Mouse (Mus musculus) thymus, adult 2 months (tissue): ENCODE results near the gene Pabpc6. TPM values are rescaled to one million over a fixed set of nuclear protein-coding genes. Genes with fewer than 3 reads are reported as not detected.

ENCODE experiments used
- DNase-seq: peaks from one replicate; pipeline ENCODE4 v3.0.0; 2021
- H3K27ac ChIP-seq: fragments of 200-500 bp; 2 replicates; pipeline ENCODE4 v1.5.1; 2012; ENCODE audit warnings: low read length, control low read depth; ENCODE audit not compliant: control insufficient read depth, insufficient read depth
- H3K27me3 ChIP-seq: fragments of 200-500 bp; 2 replicates; pipeline ENCODE4 v1.6.1; 2012; ENCODE audit warnings: mild to moderate bottlenecking, low read length, moderate library complexity, mixed read lengths; ENCODE audit not compliant: control insufficient read depth, insufficient read depth
- H3K36me3 ChIP-seq: fragments of 200-500 bp; 2 replicates; pipeline ENCODE4 v1.6.1; 2012; ENCODE audit warnings: mild to moderate bottlenecking, low read length, moderate library complexity; ENCODE audit not compliant: control insufficient read depth, insufficient read depth
- H3K4me1 ChIP-seq: fragments of 200-500 bp; replicated peaks from 2 replicates; pipeline ENCODE4 v1.6.1; 2012; ENCODE audit warnings: low read length; ENCODE audit not compliant: control insufficient read depth, insufficient read depth
- H3K4me3 ChIP-seq: fragments of 200-500 bp; 2 replicates; pipeline ENCODE4 v1.5.1; 2012; ENCODE audit warnings: mild to moderate bottlenecking, low read length, control low read depth, moderate library complexity; ENCODE audit not compliant: control insufficient read depth, insufficient read depth
- CTCF ChIP-seq: fragments of 200-500 bp; IDR thresholded peaks from 2 replicates; pipeline ENCODE4 v1.5.1; 2012; ENCODE audit warnings: mild to moderate bottlenecking, control low read depth, low read length, moderate library complexity, borderline replicate concordance; ENCODE audit not compliant: control insufficient read depth, poor library complexity, insufficient read depth; ENCODE audit errors: extremely low read depth
- POLR2A ChIP-seq: fragments of 200-500 bp; IDR thresholded peaks from 2 replicates; pipeline ENCODE4 v1.6.1; 2012; ENCODE audit warnings: mild to moderate bottlenecking, low read length, control low read depth, moderate library complexity; ENCODE audit not compliant: control insufficient read depth, poor library complexity, insufficient read depth; ENCODE audit errors: extremely low read depth
- whole genome bisulfite sequencing: fragments of 180-500 bp; shearing (Covaris S2); methylation state at CpG from one replicate; pipeline ENCODE4 v1.1.7; 2018; 5-methylcytosine and 5-hydroxymethylcytosine counted together
- polyA plus RNA-seq: library from polyadenylated mRNA; depleted of rRNA; stranded (reverse); fragments of >200 nt; gene quantifications from 2 replicates; pipeline ENCODE4 v1.2.3, GENCODE M21; 2012; rRNA removed

Gene Pabpc6
- polyA plus RNA-seq, result 0.05 TPM in 1 of 2 replicates, not detected in the other

DNA sequence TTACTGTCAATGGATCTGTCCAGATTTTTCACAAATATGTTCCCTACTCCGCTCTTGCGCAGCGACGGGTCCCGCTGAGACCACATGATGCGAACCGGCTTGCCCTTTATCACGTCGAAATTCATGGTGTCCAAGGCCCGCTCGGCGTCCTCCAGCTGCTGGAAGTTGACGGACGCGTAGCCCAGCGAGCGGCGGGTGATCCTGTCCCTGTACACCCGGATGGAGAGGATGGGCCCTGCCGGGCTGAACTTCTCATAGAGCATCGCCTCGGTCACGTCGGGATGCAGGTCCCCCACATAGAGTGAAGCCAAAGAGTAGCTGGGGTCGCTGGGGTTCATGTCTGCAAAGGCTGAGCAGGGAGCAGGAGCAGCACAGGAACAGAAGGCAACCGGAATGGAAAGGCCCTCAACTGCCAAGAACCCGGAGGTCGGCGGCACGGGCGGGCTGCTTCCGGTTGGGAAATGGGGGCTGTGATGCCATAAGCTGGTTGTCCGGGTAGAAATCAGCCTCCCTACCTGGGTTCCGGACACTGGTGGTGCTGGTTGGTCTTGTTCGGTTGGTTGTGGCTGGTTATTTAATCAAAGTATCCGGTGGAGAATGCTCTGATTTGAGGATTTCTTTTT lies at the start of gene Pabpc6:
TSS of gene Pabpc6 (minus strand) at position 435 of the 623 bp plus-strand sequence.
- DNase-seq, result no peak
- no peaks in the 10 kb centered on the region for H3K36me3 ChIP-seq

DNA sequence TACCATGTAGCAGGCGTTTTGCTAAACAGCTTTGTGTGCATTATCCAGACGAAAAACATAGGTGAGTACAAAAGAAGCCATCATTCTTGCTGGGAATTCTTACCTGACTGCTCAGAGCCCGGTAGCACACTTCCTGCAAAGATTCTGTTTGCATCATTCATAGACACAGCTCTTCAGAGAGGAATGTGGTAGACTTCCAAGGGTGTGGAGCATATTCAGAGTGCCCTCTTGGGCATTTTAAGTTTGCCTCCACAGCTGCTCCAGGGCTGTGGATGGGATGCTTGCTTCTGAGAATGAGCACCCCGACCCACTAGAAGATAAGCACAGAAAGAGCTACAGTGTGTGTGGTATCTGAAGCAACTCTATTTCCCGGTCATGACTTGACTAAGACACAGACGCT lies 41.4 kb upstream of the Pabpc6 start:
- no peak for DNase-seq
- TF ChIP-seq CTCF (no peak), POLR2A (no peak)
- Histone ChIP-seq H3K27me3 (no peaks in the 10 kb centered on the region), H3K27ac (no peak overlapping the region), H3K4me3 (no peak overlapping the region), H3K36me3 (no peaks in the 10 kb centered on the region), H3K4me1 (no peaks in the 10 kb centered on the region)
- 88% methylated on average over 6 of the region's 6 CpGs for WGBS

More for the DNA sequence above, at the start of gene Pabpc6:
- Histone ChIP-seq H3K4me3 (no peak within 1 kb of the TSS), H3K27me3 (no peaks in the 10 kb centered on the region), H3K27ac (no peak within 1 kb of the TSS), H3K4me1 (no peaks in the 10 kb centered on the region)
- WGBS, result 95% methylated on average over 36 of the region's 36 CpGs
- TF ChIP-seq CTCF, result no peak
- no peak for TF ChIP-seq POLR2A

DNA sequence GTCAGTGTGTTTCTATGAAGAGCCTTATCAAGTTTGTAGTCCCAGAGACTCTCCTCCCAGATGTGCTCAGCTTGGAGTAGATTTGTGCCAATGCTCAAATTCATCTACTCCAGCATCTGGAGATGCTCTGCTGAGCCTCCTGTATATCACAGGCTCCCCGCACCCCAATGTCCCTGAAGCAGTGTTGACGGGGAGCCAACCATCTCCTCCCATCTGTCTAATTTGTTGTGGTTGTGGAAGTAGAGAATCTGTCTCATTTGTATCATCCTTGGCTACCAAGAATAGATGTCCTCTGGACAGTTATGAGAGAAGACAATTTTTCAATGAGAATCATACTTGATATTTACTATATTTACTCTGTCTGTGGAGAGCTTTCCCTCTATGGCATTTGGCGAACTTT lies 39.4 kb upstream of the Pabpc6 start:
- no peaks in the 10 kb centered on the region for H3K4me1 ChIP-seq
- no peak for TF ChIP-seq POLR2A
- no peak for TF ChIP-seq CTCF
- 89% methylated on average over 3 of the region's 3 CpGs for WGBS

DNA sequence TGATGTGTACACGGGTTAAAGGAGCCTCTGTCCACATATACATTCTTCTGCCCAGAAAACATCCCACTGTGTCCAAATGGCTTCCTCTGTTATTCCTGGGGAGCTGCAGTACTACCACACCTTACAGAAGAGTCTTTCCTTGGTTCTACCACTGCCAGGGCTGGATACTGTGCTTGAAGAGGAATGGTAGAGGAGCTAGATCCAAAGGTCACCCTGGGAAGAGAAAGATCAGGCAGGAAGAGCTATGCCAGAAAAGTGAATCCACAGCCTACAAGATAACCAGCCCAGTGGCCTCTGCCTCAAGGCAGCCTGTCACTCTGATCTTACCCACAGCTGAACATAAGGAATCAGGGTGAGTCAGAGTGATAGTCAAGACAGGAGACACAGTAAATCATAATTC lies 37.8 kb upstream of the Pabpc6 start:
- Histone ChIP-seq H3K4me3 (no peak overlapping the region), H3K27me3 (no peaks in the 10 kb centered on the region), H3K27ac (no peak overlapping the region), H3K4me1 (no peaks in the 10 kb centered on the region), H3K36me3 (no peaks in the 10 kb centered on the region)
- TF ChIP-seq CTCF, result no peak
- no peak for TF ChIP-seq POLR2A
- 89% methylated on average over 1 of the region's 1 CpGs for WGBS
- no peak for DNase-seq

More for the DNA sequence above, 39.4 kb upstream of the Pabpc6 start:
- Histone ChIP-seq H3K4me3 (no peak overlapping the region), H3K27ac (no peak overlapping the region), H3K36me3 (no peaks in the 10 kb centered on the region), H3K27me3 (no peaks in the 10 kb centered on the region)
- DNase-seq, result no peak

DNA sequence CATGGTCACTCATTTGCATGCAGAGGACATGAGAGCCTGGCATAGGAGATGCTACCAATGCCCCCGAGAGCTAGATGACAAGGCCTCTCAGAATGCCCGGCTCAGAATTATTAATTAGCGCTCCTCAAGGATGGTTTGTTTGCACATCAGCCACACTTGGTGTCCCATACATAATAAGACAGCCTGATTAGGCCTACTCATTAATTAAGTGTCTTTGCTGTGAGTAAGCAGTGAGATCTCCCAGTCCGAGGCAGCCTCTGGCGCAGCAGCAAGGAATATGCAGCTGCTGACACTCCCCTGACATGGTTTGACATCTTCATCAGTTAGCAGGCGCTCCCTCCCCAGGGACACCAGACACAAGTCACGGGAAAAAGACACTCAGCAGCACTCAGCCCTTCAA lies 28.2 kb upstream of the Pabpc6 start:
- DNase-seq, result no peak
- Histone ChIP-seq H3K4me3 (no peak overlapping the region), H3K4me1 (no peaks in the 10 kb centered on the region), H3K27me3 (no peaks in the 10 kb centered on the region), H3K27ac (no peak overlapping the region), H3K36me3 (no peaks in the 10 kb centered on the region)
- 91% methylated on average over 7 of the region's 7 CpGs for WGBS
- TF ChIP-seq CTCF (no peak), POLR2A (no peak)

GRCm38 (mm10) chr17:9691251-9691650 lies 21.7 kb upstream of the Pabpc6 start:
- H3K4me3 ChIP-seq, result no peak overlapping the region
- WGBS, result 86% methylated on average over 4 of the region's 4 CpGs
- H3K4me1 ChIP-seq, result no peaks in the 10 kb centered on the region
- no peaks in the 10 kb centered on the region for H3K36me3 ChIP-seq
- DNase-seq, result no peak
- TF ChIP-seq CTCF (no peak), POLR2A (no peak)
- H3K27ac ChIP-seq, result no peak overlapping the region
- H3K27me3 ChIP-seq, result no peaks in the 10 kb centered on the region

DNA sequence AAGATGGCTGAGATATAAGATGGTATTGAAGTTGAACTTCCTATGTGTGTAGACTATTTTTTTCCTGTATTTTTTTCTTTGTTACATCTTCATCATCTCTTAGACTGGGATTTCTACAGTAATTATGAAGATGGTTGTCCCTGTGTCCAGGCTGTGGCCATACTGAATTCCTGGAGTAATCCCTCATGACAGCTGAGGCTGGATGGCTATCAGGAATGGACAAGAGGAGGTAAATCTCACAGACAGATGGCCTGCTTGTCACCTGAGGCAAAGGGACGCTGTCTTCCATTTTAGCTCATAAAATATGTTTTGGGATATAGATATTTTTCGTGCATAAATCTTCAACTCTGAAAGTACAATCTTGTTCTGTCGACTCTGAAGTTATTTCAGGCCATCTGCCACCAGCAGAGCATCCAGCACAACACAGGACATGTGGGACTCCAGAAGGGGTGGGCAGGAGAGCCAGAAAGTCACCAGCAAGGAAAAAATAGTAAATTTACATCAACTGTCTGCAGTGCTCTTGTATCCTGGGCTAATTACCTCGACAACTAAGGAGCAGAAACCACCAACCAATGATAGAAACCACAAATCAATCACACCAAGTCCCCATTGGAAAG lies 14.1 kb upstream of the Pabpc6 start:
- Histone ChIP-seq H3K27ac (no peak overlapping the region), H3K27me3 (no peaks in the 10 kb centered on the region), H3K36me3 (no peaks in the 10 kb centered on the region), H3K4me3 (no peak overlapping the region), H3K4me1 (no peaks in the 10 kb centered on the region)
- TF ChIP-seq POLR2A (no peak), CTCF (no peak)
- DNase-seq, result no peak
- 61% methylated on average over 4 of the region's 4 CpGs for WGBS
